Mouse (Mus musculus) erythroblast, embryonic 14.5 days (primary cell): ENCODE data around the gene Reg3b. TPM values are rescaled to one million over a fixed set of nuclear protein-coding genes. Genes with fewer than 3 reads are reported as not detected.
"Not testable (repeated sequence)": the region's sequence is repeated elsewhere in the genome, so short reads cannot be mapped to it uniquely, and the experiment has no call there.

Source experiments
- H3K27me3 ChIP-seq: 2 replicates; pipeline ENCODE4 v1.6.1; 2012; ENCODE audit warnings: inconsistent platforms; ENCODE audit not compliant: control insufficient read depth
- H3K36me3 ChIP-seq: 2 replicates; pipeline ENCODE4 v1.6.1; 2012; ENCODE audit warnings: mild to moderate bottlenecking, inconsistent platforms; ENCODE audit not compliant: control insufficient read depth
- H3K4me1 ChIP-seq: 2 replicates; pipeline ENCODE4 v1.6.1; 2012; ENCODE audit warnings: inconsistent platforms; ENCODE audit not compliant: control insufficient read depth
- H3K4me3 ChIP-seq: replicated peaks from 2 replicates; pipeline ENCODE3; 2012; ENCODE audit warnings: moderate library complexity, mild to moderate bottlenecking, inconsistent platforms
- H3K9me3 ChIP-seq: 2 replicates; pipeline ENCODE4 v1.6.1; 2012; ENCODE audit warnings: low read length, inconsistent platforms, mixed read lengths; ENCODE audit not compliant: control insufficient read depth
- GATA1 ChIP-seq: IDR thresholded peaks from 2 replicates; pipeline ENCODE4 v1.6.1; 2012; ENCODE audit warnings: low read length, inconsistent platforms, mixed read lengths
- TAL1 ChIP-seq: IDR thresholded peaks from 3 replicates; pipeline ENCODE4 v1.6.1; 2012; ENCODE audit warnings: low read length, inconsistent platforms, mixed read lengths
- polyA plus RNA-seq: library from polyadenylated mRNA; stranded (reverse); fragments of >175 nt; gene quantifications from 2 replicates; pipeline ENCODE4 v1.2.3, GENCODE M21; 2012

Reg3b gene
- polyA plus RNA-seq, 1 experiment, result not detected

GRCm38 (mm10) chr6:78385609-78386008 lies 15.2 kb downstream of the Reg3b start:
- TF ChIP-seq GATA1 (no peak), TAL1 (no peak)
- no peaks in the 10 kb centered on the region for H3K4me1 ChIP-seq
- H3K27me3 ChIP-seq, result no peaks in the 10 kb centered on the region
- H3K36me3 ChIP-seq, result no peaks in the 10 kb centered on the region
- peaks cover 4% of the 10 kb centered on the region for H3K9me3 ChIP-seq
- H3K4me3 ChIP-seq, result no peak overlapping the region

GRCm38 (mm10) chr6:78395323-78395722 lies 24.9 kb downstream of the Reg3b start, which contains the start of gene Reg2:
Gene Reg2 (plus strand): TSS chr6:78395623.
- not testable (repeated sequence) for H3K9me3 ChIP-seq, H3K36me3 ChIP-seq, H3K27me3 ChIP-seq, H3K4me1 ChIP-seq, H3K4me3 ChIP-seq

- not testable (repeated sequence) for H3K9me3 ChIP-seq, H3K36me3 ChIP-seq, H3K4me1 ChIP-seq, H3K4me3 ChIP-seq, H3K27me3 ChIP-seq
Observed at GRCm38 (mm10) chr6:78422411-78422810, 52.0 kb downstream of the Reg3b start, which contains the start of gene Reg1. Gene Reg1 (plus strand): TSS chr6:78422711.

Other genes with a start within 250 kb of the Reg3b start
- gene Reg3d, start 8.2 kb downstream of the Reg3b start, polyA plus RNA-seq, result not detected in 2 replicates
- gene Reg3a, start 10.1 kb downstream of the Reg3b start, polyA plus RNA-seq, result not detected in 2 replicates
- gene Reg2, start 25.0 kb downstream of the Reg3b start, polyA plus RNA-seq, result not detected in 2 replicates
- gene Reg1, start 52.1 kb downstream of the Reg3b start, polyA plus RNA-seq, result not detected in 2 replicates
- gene Reg3g, start 98.2 kb downstream of the Reg3b start, polyA plus RNA-seq, result not detected in 2 replicates